Mouse (Mus musculus) left cerebral cortex, adult 8-10 months (tissue): ENCODE measurements at regions not wholly inside any gene's neighbourhood (a gene's known extent, or its start where the extent isn't known, plus 50 kb on each side); places are given as distances from the start of the nearest gene placed in this dataset.

Source experiments
- DNase-seq, 2 experiments: peaks; one replicate each; pipeline ENCODE4 v3.0.0; 2022; ENCODE audit warnings: low spot score in 2 of 2

GRCm38 (mm10) chr1:75988496-75988895 lies 442.4 kb downstream of the Slc4a3 start:
- no peak for DNase-seq

- DNase-seq, result no peak
Measured at GRCm38 (mm10) chr1:75992039-75992438, 446.0 kb downstream of the Slc4a3 start.

- no peak for DNase-seq
Measured at GRCm38 (mm10) chr1:75997222-75997621, 451.2 kb downstream of the Slc4a3 start.

- DNase-seq, result peak in 1 of 2 experiments; percentile 7
Measured at GRCm38 (mm10) chr1:76001124-76001523, 455.1 kb downstream of the Slc4a3 start.

GRCm38 (mm10) chr1:76009601-76010000 lies 463.5 kb downstream of the Slc4a3 start:
- DNase-seq, result no peak

- DNase-seq, result no peak
Measured at GRCm38 (mm10) chr1:76010212-76010800, 464.2 kb downstream of the Slc4a3 start.

GRCm38 (mm10) chr1:76018588-76018987 lies 472.5 kb downstream of the Slc4a3 start:
- DNase-seq, result no peak

GRCm38 (mm10) chr1:76019071-76019470 lies 473.0 kb downstream of the Slc4a3 start:
- DNase-seq, result no peak

- no peak for DNase-seq
Measured at GRCm38 (mm10) chr1:76024650-76025049, 478.6 kb downstream of the Slc4a3 start.

GRCm38 (mm10) chr1:76025389-76025788 lies 479.3 kb downstream of the Slc4a3 start:
- DNase-seq, result no peak

GRCm38 (mm10) chr1:76029059-76029458 lies 483.0 kb downstream of the Slc4a3 start:
- no peak for DNase-seq

GRCm38 (mm10) chr1:76031171-76031922 lies 485.3 kb downstream of the Slc4a3 start:
- no peak for DNase-seq

- DNase-seq, result no peak
Measured at GRCm38 (mm10) chr1:76031923-76032285, 485.8 kb downstream of the Slc4a3 start.

- DNase-seq, result no peak
Measured at GRCm38 (mm10) chr1:76032626-76033025, 486.6 kb downstream of the Slc4a3 start.

GRCm38 (mm10) chr1:76036316-76036715 lies 490.2 kb downstream of the Slc4a3 start:
- no peak for DNase-seq

GRCm38 (mm10) chr1:76039029-76039655 lies 493.1 kb downstream of the Slc4a3 start:
- DNase-seq, result peak in 1 of 2 experiments; percentile 63

GRCm38 (mm10) chr1:76039661-76040060 lies 493.6 kb downstream of the Slc4a3 start:
- no peak for DNase-seq

- no peak for DNase-seq
Measured at GRCm38 (mm10) chr1:76050264-76050663, 504.2 kb downstream of the Slc4a3 start.

GRCm38 (mm10) chr1:76053378-76054171 lies 507.5 kb downstream of the Slc4a3 start:
- no peak for DNase-seq

- no peak for DNase-seq
Measured at GRCm38 (mm10) chr1:76065783-76066182, 519.7 kb downstream of the Slc4a3 start.

GRCm38 (mm10) chr1:76070831-76071321 lies 524.8 kb downstream of the Slc4a3 start:
- DNase-seq, result peak; percentile 75 to 94

GRCm38 (mm10) chr1:76075213-76075612 lies 529.1 kb downstream of the Slc4a3 start:
- DNase-seq, result no peak
